Mouse (Mus musculus) ES-Bruce4 (cell line): ENCODE results near the gene Pkib. TPM values are rescaled to one million over a fixed set of nuclear protein-coding genes. Genes with fewer than 3 reads are reported as not detected.

Experiments
- H3K27ac ChIP-seq: 2 replicates; pipeline ENCODE4 v1.5.1; 2012; ENCODE audit warnings: low read length, inconsistent platforms; ENCODE audit not compliant: insufficient read depth
- H3K27me3 ChIP-seq: 2 replicates; pipeline ENCODE4 v1.6.1; 2012; ENCODE audit warnings: mild to moderate bottlenecking, low read length, inconsistent platforms; ENCODE audit not compliant: control insufficient read depth, poor library complexity, insufficient read depth, severe bottlenecking
- H3K36me3 ChIP-seq: 2 replicates; pipeline ENCODE4 v1.6.1; 2012; ENCODE audit warnings: inconsistent platforms, mild to moderate bottlenecking, low read length, moderate library complexity; ENCODE audit not compliant: control insufficient read depth, poor library complexity, insufficient read depth, severe bottlenecking
- H3K4me1 ChIP-seq: one replicate; pipeline ENCODE4 v1.8.1; 2011; ENCODE audit warnings: low read length; ENCODE audit not compliant: control insufficient read depth, insufficient read depth
- H3K4me3 ChIP-seq: 2 replicates; pipeline ENCODE4 v1.5.1; 2011; ENCODE audit warnings: low read depth, mild to moderate bottlenecking, low read length
- H3K9ac ChIP-seq: 2 replicates; pipeline ENCODE4 v1.6.1; 2012; ENCODE audit warnings: low read depth, mild to moderate bottlenecking, inconsistent platforms; ENCODE audit not compliant: poor library complexity, severe bottlenecking
- H3K9me3 ChIP-seq: replicated peaks from 2 replicates; pipeline ENCODE4 v1.6.1; 2012; ENCODE audit warnings: mild to moderate bottlenecking, low read length, inconsistent platforms; ENCODE audit not compliant: control insufficient read depth, poor library complexity, insufficient read depth, severe bottlenecking
- CTCF ChIP-seq: IDR thresholded peaks from one replicate; pipeline ENCODE4 v1.8.1; 2011; ENCODE audit warnings: low read depth, low read length
- EP300 ChIP-seq: IDR thresholded peaks from 2 replicates; pipeline ENCODE4 v1.6.1; 2011; ENCODE audit warnings: low read depth, low read length; ENCODE audit not compliant: insufficient read depth
- POLR2A ChIP-seq: IDR thresholded peaks from one replicate; pipeline ENCODE4 v1.8.1; 2011; ENCODE audit warnings: low read length; ENCODE audit not compliant: insufficient read depth
- polyA plus RNA-seq: library from polyadenylated mRNA; stranded (reverse); fragments of >200 nt; gene quantifications from 2 replicates; pipeline ENCODE4 v1.2.4, GENCODE M21; 2011; ENCODE audit warnings: low read depth; ENCODE audit not compliant: missing spikeins, insufficient read depth, insufficient read length

The Pkib gene
- polyA plus RNA-seq, 1 experiment: 0.24 TPM

GRCm38 (mm10) chr10:57783289-57784130 is 151.7 kb downstream of the Pkib start:
- Histone ChIP-seq H3K4me1 (peaks cover 3% of the 10 kb centered on the region), H3K4me3 (no peak overlapping the region), H3K9ac (no peak overlapping the region), H3K9me3 (no peaks in the 10 kb centered on the region), H3K27ac (no peak overlapping the region), H3K36me3 (no peaks in the 10 kb centered on the region), H3K27me3 (no peaks in the 10 kb centered on the region; the same call in 1 of the 2 replicates)
- TF ChIP-seq CTCF (no peak), POLR2A (no peak), EP300 (no peak)

- Histone ChIP-seq H3K4me1 (peaks cover 3% of the 10 kb centered on the region), H3K36me3 (no peaks in the 10 kb centered on the region), H3K9me3 (no peaks in the 10 kb centered on the region), H3K4me3 (no peak overlapping the region), H3K27ac (no peak overlapping the region), H3K9ac (no peak overlapping the region), H3K27me3 (no peaks in the 10 kb centered on the region; the same call in 1 of the 2 replicates)
- no peak for TF ChIP-seq POLR2A
- no peak for TF ChIP-seq CTCF
- TF ChIP-seq EP300: no peak
These were observed 152.5 kb downstream of the Pkib start for GRCm38 (mm10) chr10:57784131-57784875.

DNA sequence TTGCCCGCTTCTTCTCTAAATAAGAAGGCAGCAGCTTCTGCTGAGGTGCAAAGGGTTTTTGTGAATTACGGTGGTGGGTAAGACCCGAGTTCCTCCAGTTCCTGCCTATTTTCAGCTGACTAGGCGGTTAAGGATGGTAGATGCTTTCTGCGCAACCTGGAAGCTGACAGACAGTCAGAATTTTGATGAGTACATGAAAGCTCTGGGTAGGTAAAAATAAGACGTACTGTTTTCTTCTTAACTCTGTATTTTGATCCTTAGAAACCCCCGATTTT is 153.0 kb downstream of the Pkib start, which contains the start of gene Fabp7:
Gene Fabp7 (plus strand): TSS at position 6 of the 275 bp plus-strand sequence.
- no peaks in the 10 kb centered on the region for H3K9me3 ChIP-seq
- H3K4me3 ChIP-seq: no peak within 1 kb of the TSS
- TF ChIP-seq POLR2A (no peak), EP300 (no peak), CTCF (no peak)
- H3K27me3 ChIP-seq: no peaks in the 10 kb centered on the region; the same call in 1 of the 2 replicates
- H3K4me1 ChIP-seq: peaks cover 3% of the 10 kb centered on the region
- no peaks in the 10 kb centered on the region for H3K36me3 ChIP-seq
- H3K9ac ChIP-seq: no peak within 1 kb of the TSS
- H3K27ac ChIP-seq: no peak within 1 kb of the TSS

DNA sequence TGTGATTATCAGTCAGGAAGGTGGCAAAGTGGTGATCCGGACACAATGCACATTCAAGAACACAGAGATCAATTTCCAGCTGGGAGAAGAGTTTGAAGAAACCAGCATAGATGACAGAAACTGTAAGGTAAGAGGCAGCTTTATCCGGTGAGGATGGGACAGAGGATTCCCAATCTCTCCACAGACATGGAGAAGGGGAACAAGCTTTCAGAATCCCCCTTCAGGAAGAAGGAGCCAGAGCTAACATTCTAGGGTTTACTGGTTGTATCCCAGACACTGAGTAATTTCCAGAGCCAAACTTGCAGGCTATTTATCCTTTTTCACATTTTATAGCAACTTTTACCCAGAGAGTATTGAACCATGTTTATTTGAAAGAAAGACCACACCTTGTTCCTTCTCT is 153.8 kb downstream of the Pkib start:
- Histone ChIP-seq H3K9me3 (no peaks in the 10 kb centered on the region), H3K4me3 (no peak overlapping the region), H3K36me3 (no peaks in the 10 kb centered on the region), H3K27me3 (no peaks in the 10 kb centered on the region), H3K4me1 (peaks cover 3% of the 10 kb centered on the region), H3K9ac (no peak overlapping the region), H3K27ac (no peak overlapping the region)
- TF ChIP-seq EP300: no peak
- TF ChIP-seq CTCF: no peak
- no peak for TF ChIP-seq POLR2A

Other genes with a start within 250 kb of the Pkib start
- 68.1 and 75.5 TPM in 2 replicates for gene Hsf2, start 145.6 kb upstream of the Pkib start, polyA plus RNA-seq
- 63.6 and 75.0 TPM in 2 replicates for gene Serinc1, start 99.5 kb upstream of the Pkib start, polyA plus RNA-seq
- not detected in 2 replicates for gene Fabp7, start 152.9 kb downstream of the Pkib start, polyA plus RNA-seq
- 0.91 and 1.8 TPM in 2 replicates for gene Smpdl3a, start 162.4 kb downstream of the Pkib start, polyA plus RNA-seq